Mouse (Mus musculus) brain, embryonic 14.5 days (tissue): Measurements from ENCODE around the gene Scfd2. TPM values are rescaled to one million over a fixed set of nuclear protein-coding genes. Genes with fewer than 3 reads are reported as not detected.

Experiments used
- DNase-seq: peaks from one replicate; pipeline ENCODE4 v3.0.0-alpha.2; 2011; ENCODE audit warnings: low read depth
- CTCF ChIP-seq: fragments of 200-500 bp; IDR thresholded peaks from 2 replicates; pipeline ENCODE4 v1.5.1; 2012; ENCODE audit warnings: inconsistent platforms, mild to moderate bottlenecking, moderate library complexity, borderline replicate concordance; ENCODE audit not compliant: insufficient read depth, insufficient read length; ENCODE audit errors: extremely low read depth
- POLR2A ChIP-seq: fragments of 200-500 bp; IDR thresholded peaks from 2 replicates; pipeline ENCODE4 v1.6.1; 2012; ENCODE audit warnings: mild to moderate bottlenecking, inconsistent platforms, borderline replicate concordance; ENCODE audit not compliant: poor library complexity, insufficient read depth, insufficient read length, severe bottlenecking; ENCODE audit errors: extremely low read depth
- polyA plus RNA-seq: library from polyadenylated mRNA; depleted of rRNA; stranded (reverse); fragments of >200 nt; gene quantifications from 2 replicates; pipeline ENCODE4 v1.2.3, GENCODE M21; 2012

The Scfd2 gene
- polyA plus RNA-seq, 1 experiment: 15.4 TPM

- DNase-seq: no peak
- TF ChIP-seq CTCF (peak; percentile 17; the same call in 1 of the 2 replicates), POLR2A (no peak)
Observed at GRCm38 (mm10) chr5:74455510-74456269, 75.9 kb downstream of the Scfd2 start.

- no peak for DNase-seq
- TF ChIP-seq CTCF (no peak), POLR2A (no peak)
Observed at GRCm38 (mm10) chr5:74455094-74455493, 76.5 kb downstream of the Scfd2 start.

GRCm38 (mm10) chr5:74450977-74451376 is 80.6 kb downstream of the Scfd2 start:
- DNase-seq: peak; percentile 31
- TF ChIP-seq CTCF: no peak
- no peak for TF ChIP-seq POLR2A

- TF ChIP-seq POLR2A: no peak
- TF ChIP-seq CTCF: no peak
- DNase-seq: no peak
Observed at GRCm38 (mm10) chr5:74447517-74448334, 83.8 kb downstream of the Scfd2 start.

DNA sequence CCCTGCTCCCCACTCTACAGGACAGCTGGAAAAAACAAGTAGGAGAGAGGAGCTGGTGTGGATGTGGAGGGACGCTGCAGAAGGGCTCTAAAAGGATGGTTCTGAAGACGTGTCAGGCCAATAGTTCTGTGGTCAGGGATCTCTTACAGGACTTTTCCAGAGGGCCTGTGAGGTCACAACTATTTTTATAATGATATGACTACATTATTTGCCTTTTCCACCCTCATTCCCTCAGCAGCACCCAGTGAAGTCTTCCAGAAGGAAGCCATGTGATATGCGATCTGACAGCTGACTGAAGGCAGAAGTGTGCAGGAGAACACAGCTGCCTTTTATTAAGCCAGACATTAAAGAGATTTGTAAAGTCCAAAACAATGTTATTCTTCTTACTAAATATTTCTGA is 85.7 kb downstream of the Scfd2 start:
- TF ChIP-seq CTCF: no peak
- no peak for TF ChIP-seq POLR2A
- DNase-seq: no peak

GRCm38 (mm10) chr5:74438353-74438752 is 93.2 kb downstream of the Scfd2 start:
- TF ChIP-seq CTCF: no peak
- no peak for TF ChIP-seq POLR2A
- DNase-seq: no peak

DNA sequence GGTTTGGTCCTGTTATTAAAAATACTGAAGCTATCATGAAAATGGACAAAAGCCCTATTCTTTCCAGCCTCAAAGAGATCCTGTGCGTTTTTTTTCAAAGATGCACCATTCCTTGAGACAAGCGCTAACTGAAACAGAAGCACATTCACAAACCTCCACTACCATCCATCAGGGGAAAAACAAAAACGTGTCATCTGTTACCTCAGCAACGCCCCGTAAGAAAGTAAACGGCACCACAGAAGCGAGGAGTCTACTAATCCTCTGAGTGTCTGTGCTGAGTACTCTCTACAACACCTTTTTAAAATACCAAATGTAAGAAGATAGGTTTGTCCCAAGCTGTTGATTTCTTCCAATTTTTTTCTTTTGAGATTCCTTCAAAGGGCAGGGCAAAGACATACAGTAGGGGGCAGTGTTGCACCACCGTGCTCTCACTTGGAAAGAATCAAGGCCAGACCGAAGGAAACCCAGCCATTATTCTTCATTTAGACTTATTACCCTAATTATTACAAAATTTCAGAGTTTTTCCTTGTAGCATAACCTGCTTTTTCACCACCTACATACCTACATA is 97.9 kb downstream of the Scfd2 start:
- TF ChIP-seq CTCF (peak; percentile 81), POLR2A (no peak)
- DNase-seq: peak; percentile 84

DNA sequence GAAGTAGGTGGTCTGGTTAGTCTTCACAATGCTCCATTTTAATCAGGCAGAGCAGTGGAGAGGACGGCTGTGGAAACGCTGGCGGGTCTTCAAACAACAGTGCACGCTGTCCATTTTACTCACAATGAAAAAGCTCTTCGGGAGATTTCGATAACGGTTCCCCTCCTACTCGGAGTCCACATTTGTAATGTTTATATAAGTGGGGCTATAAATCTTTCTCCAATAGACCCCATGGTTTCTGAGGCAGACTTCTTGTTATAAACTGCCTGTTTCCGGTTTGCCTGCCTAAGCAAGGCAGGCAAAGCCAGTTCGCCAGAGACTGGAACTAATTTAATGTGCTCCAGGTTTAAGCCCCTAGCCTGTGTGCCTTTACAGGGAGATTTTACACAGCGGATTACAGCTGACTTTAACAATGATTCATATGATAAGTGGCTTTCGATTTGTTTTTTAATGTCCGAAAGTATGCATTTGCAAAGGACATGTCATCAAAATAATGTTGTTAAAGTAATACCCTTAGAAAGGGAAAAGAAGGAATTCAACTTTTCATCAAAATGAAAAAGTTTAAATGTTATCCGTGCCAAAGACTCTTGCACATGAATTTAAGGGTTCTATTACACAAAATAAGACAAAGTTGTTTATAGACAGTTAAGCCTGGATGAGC is 98.5 kb downstream of the Scfd2 start:
- no peak for TF ChIP-seq POLR2A
- TF ChIP-seq CTCF: no peak
- peak; percentile 78 for DNase-seq

- TF ChIP-seq CTCF (no peak), POLR2A (no peak)
- DNase-seq: no peak
Observed at GRCm38 (mm10) chr5:74420615-74421132, 110.9 kb downstream of the Scfd2 start.

- no peak for DNase-seq
- TF ChIP-seq POLR2A: no peak
- TF ChIP-seq CTCF: no peak
Observed at GRCm38 (mm10) chr5:74412557-74412956, 119.0 kb downstream of the Scfd2 start.

DNA sequence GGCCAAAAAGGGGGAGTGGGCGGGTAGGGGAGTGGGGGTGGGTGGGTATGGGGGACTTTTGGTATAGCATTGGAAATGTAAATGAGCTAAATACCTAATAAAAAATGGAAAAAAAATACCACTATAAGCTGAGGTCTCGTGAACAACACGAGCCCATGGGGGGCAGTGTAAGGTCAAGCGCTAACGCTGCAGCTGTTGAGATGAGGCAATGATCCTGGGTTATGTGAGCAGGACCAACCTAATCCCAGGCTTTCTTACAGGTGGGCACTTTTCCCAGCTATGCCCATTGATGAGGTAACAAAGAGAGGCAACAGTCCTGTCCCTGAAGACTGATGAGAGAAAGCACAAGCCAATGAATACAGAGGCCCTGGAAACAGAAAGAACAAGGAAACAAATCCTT is 126.7 kb downstream of the Scfd2 start:
- no peak for TF ChIP-seq CTCF
- TF ChIP-seq POLR2A: no peak
- DNase-seq: no peak

DNA sequence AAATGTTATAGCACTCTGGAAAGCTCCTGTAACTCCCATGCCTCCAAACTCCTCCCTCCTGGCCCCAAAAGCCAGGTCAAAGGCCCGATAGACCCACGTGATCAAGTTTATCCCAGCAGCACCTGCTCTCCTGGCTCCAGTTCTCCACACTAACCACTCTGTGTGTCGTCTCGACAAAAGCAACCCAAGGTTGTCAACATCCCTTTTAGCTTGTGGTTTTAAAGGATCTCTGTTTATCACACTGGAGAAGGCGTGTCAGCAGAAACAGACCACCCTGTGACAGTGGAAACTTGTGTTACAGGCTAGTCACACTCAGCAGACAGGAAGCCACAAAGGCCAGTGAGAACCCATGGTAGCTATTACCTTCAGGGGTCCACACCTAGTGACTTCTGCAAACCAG is 127.5 kb downstream of the Scfd2 start:
- no peak for TF ChIP-seq CTCF
- no peak for TF ChIP-seq POLR2A
- DNase-seq: no peak

- no peak for DNase-seq
- TF ChIP-seq CTCF (no peak), POLR2A (no peak)
Observed at GRCm38 (mm10) chr5:74402626-74403025, 128.9 kb downstream of the Scfd2 start.

GRCm38 (mm10) chr5:74391806-74392205 is 139.8 kb downstream of the Scfd2 start:
- TF ChIP-seq POLR2A (no peak), CTCF (no peak)
- peak; percentile 29 for DNase-seq
